Mouse (Mus musculus): Measurements from ENCODE around the gene Sgk1.

- no peak for TF ChIP-seq HCFC1 (IDR thresholded peaks at IDR 0.05; ENCODE audit: borderline replicate concordance, insufficient read depth, low read length)
- no peak for TF ChIP-seq CHD2 (IDR thresholded peaks at IDR 0.05; ENCODE audit: low read depth, low read length)
- no peak for TF ChIP-seq MAFK (IDR thresholded peaks at IDR 0.05; ENCODE audit: insufficient read depth, low read depth, low read length)
- no peak for TF ChIP-seq ZNF384 (IDR thresholded peaks at IDR 0.05; ENCODE audit: low read depth, low read length)
- no peak for TF ChIP-seq ZC3H11A (IDR thresholded peaks at IDR 0.05; ENCODE audit: borderline replicate concordance, low read depth, low read length)
These were observed 32.7 kb upstream of the Sgk1 start for GRCm38 (mm10) chr10:21849251-21849650.

All from ES-E14 (cell line).